Mouse (Mus musculus) testis, adult 2 months (tissue): ENCODE measurements at regions not wholly inside any gene's neighbourhood (a gene's known extent, or its start where the extent isn't known, plus 50 kb on each side); places are given as distances from the start of the nearest gene placed in this dataset.

Experiments
- H3K27ac ChIP-seq: fragments of 200-500 bp; 2 replicates; pipeline ENCODE4 v1.5.1; 2012; ENCODE audit warnings: low read depth, low read length; ENCODE audit not compliant: control insufficient read depth, insufficient read depth
- H3K27me3 ChIP-seq: fragments of 200-500 bp; 2 replicates; pipeline ENCODE4 v1.6.1; 2012; ENCODE audit warnings: mild to moderate bottlenecking, low read length, moderate library complexity; ENCODE audit not compliant: control insufficient read depth, insufficient read depth
- H3K36me3 ChIP-seq: fragments of 200-500 bp; 2 replicates; pipeline ENCODE4 v1.6.1; 2012; ENCODE audit warnings: mild to moderate bottlenecking, low read length; ENCODE audit not compliant: control insufficient read depth, insufficient read depth
- H3K4me1 ChIP-seq: fragments of 200-500 bp; 2 replicates; pipeline ENCODE4 v1.6.1; 2012; ENCODE audit warnings: low read length; ENCODE audit not compliant: control insufficient read depth, insufficient read depth
- H3K4me3 ChIP-seq: fragments of 200-500 bp; 2 replicates; pipeline ENCODE4 v1.5.1; 2012; ENCODE audit warnings: low read depth, mild to moderate bottlenecking, low read length, moderate library complexity, mixed read lengths; ENCODE audit not compliant: control insufficient read depth
- CTCF ChIP-seq: fragments of 200-500 bp; IDR thresholded peaks from 2 replicates; pipeline ENCODE4 v1.5.1; 2012; ENCODE audit warnings: low read depth, mild to moderate bottlenecking, inconsistent platforms, low read length, moderate library complexity; ENCODE audit not compliant: control insufficient read depth, insufficient read depth, insufficient replicate concordance
- POLR2A ChIP-seq: fragments of 200-500 bp; IDR thresholded peaks from 2 replicates; pipeline ENCODE4 v1.6.1; 2012; ENCODE audit warnings: low read depth, mild to moderate bottlenecking, inconsistent platforms, low read length, moderate library complexity; ENCODE audit not compliant: control insufficient read depth

DNA sequence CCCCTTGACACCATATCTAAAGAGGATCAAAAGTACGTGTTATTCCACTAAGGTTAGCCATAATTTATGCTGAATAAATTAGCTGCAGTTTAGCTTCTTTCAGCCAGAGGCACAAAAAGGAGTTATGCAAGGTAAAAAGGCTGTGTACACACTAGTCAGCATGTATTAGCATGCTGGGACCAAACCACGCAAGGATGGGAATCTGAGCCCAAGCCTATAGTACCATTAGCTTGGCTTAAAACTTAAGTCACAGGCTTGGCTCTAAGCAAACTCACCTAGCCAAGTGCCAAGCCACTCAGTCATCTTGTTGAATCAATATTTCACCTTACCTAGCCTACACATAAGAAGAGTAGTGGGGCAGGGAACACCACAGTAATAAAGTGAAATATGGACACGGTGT, 339.9 kb upstream of the Arid1b start:
- Histone ChIP-seq H3K27ac (no peak overlapping the region), H3K4me1 (no peaks in the 10 kb centered on the region), H3K4me3 (no peak overlapping the region), H3K27me3 (no peaks in the 10 kb centered on the region), H3K36me3 (no peaks in the 10 kb centered on the region)
- TF ChIP-seq CTCF (no peak), POLR2A (no peak)

DNA sequence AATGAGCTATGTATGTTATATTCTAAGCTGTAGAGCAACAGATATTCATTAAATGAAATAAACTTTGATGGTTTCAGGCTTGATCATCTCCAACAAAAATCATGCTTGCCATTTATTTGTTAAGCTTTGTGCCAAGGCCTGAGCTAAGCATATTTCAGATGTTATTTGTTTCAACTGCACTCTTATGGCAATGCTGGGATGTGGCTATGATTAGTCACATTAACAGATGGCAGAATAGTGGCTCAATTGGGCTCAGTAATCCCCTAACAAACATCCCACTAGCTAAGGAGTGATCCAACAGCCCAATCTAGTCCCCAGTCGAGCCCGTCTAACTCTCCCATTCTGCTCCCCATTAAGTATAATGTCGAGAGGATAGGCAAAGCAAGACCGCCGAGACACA, 332.1 kb upstream of the Arid1b start:
- TF ChIP-seq POLR2A = no peak
- TF ChIP-seq CTCF = no peak
- no peaks in the 10 kb centered on the region for H3K4me1 ChIP-seq
- no peaks in the 10 kb centered on the region for H3K36me3 ChIP-seq
- no peak overlapping the region for H3K4me3 ChIP-seq
- H3K27me3 ChIP-seq = no peaks in the 10 kb centered on the region
- no peak overlapping the region for H3K27ac ChIP-seq

DNA sequence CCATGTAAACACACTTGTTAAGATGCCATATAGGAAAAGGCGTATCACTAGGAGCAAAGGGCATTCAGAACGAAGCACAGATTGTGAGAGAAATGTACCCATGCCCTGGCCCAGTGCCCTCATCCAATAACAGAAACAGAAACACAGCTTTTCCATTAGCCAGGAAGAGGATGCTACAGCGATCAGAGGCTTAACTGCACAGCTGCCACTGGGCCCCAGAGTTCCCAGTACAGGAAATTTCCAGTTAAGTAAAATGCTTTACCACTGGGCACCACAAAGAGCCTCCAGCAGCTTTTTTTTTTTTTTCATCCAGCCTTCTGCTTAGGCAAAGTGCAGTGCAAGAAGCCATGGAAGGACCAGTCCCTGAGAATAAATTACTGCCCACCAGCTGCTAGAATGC, 325.6 kb upstream of the Arid1b start:
- Histone ChIP-seq H3K4me3 (no peak overlapping the region), H3K27me3 (no peaks in the 10 kb centered on the region), H3K27ac (no peak overlapping the region)

DNA sequence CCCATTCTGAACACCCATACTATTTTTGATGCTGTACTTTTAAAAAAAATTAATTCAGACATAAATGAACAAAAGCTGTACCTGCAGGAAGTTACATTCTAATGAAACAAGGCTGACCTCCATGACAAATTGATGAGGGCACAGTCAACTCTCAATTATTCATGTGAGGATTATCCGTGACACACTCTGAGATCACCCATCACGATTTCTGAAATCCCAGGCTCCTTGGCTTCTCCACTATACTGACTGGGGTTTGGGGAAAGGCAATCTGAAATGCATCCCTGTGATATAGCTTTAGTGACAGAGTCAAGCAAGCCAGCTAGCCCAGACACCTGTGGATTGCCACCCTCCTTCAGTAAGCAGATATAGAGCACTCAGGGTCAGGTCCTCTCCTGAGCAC, 320.9 kb upstream of the Arid1b start:
- no peaks in the 10 kb centered on the region for H3K4me1 ChIP-seq
- no peaks in the 10 kb centered on the region for H3K36me3 ChIP-seq
- TF ChIP-seq POLR2A = no peak
- TF ChIP-seq CTCF = no peak

More for the DNA sequence above, 325.6 kb upstream of the Arid1b start:
- H3K4me1 ChIP-seq = no peaks in the 10 kb centered on the region
- TF ChIP-seq CTCF = no peak
- TF ChIP-seq POLR2A = no peak
- no peaks in the 10 kb centered on the region for H3K36me3 ChIP-seq

DNA sequence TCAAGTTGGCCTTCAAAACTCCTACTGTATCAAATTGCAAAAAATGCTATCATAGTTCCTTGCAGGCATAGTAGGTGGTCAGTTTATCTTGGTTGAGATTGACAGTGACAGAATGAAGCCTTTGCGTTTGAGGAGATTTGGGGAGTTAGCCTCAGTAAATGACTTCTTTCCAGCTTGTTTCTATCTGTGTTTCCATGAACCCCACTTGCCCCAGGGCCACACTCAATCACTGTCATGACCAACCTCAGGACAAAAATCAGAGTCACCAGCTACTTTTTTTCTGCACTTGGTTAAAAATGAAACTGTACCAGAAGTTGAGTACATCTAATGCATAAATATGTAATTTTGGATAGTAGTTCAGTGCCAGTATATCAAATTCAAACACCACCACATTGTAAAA, 287.7 kb upstream of the Arid1b start:
- no peak for TF ChIP-seq POLR2A
- TF ChIP-seq CTCF = no peak
- H3K27ac ChIP-seq = no peak overlapping the region
- no peak overlapping the region for H3K4me3 ChIP-seq
- no peaks in the 10 kb centered on the region for H3K4me1 ChIP-seq
- no peaks in the 10 kb centered on the region for H3K36me3 ChIP-seq
- H3K27me3 ChIP-seq = no peaks in the 10 kb centered on the region

More for the DNA sequence above, 320.9 kb upstream of the Arid1b start:
- H3K4me3 ChIP-seq = no peak overlapping the region
- no peaks in the 10 kb centered on the region for H3K27me3 ChIP-seq
- H3K27ac ChIP-seq = no peak overlapping the region

DNA sequence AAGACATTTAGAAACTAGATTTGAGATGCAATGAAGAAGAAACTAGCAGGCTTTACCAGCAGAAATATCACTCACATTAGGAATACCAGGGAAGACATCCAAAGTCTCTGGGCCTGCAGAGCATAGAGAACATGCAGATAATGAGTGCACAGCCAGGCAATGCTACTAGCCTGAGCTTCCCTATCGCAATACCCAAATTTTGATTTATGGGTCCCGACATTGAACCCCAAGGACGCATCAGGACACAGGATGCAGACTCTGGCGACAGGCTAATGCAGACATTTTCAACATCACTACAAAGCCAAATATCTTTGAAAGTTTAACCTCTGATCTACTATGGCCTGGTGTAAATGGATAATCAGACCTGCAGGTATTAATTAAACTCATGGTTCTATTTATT, 273.1 kb upstream of the Arid1b start:
- no peak for TF ChIP-seq CTCF
- no peak for TF ChIP-seq POLR2A
- Histone ChIP-seq H3K4me3 (no peak overlapping the region), H3K36me3 (no peaks in the 10 kb centered on the region), H3K27ac (no peak overlapping the region), H3K27me3 (no peaks in the 10 kb centered on the region), H3K4me1 (no peaks in the 10 kb centered on the region)

DNA sequence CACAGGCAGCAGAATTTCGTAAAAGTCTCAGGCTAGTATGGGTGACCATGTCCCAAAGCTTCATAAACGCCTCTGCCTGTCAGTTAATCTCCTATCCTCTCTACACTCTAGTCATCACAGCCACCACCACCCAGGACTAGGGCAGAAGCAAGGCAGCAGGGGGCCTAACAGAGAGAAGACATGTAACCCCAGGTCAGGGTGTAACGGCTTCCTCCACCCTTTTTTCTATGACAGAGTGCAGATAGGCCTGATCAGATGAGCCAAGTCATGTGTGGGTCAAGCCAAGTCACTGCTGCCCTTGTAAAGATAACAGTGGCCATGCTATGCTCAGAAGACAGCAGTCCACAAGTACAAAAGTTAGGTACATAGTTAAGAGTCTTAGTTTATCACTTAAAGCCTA, 270.1 kb upstream of the Arid1b start:
- TF ChIP-seq CTCF (no peak), POLR2A (no peak)
- Histone ChIP-seq H3K36me3 (no peaks in the 10 kb centered on the region), H3K4me3 (no peak overlapping the region), H3K27ac (no peak overlapping the region), H3K4me1 (peaks cover 4% of the 10 kb centered on the region), H3K27me3 (no peaks in the 10 kb centered on the region)

DNA sequence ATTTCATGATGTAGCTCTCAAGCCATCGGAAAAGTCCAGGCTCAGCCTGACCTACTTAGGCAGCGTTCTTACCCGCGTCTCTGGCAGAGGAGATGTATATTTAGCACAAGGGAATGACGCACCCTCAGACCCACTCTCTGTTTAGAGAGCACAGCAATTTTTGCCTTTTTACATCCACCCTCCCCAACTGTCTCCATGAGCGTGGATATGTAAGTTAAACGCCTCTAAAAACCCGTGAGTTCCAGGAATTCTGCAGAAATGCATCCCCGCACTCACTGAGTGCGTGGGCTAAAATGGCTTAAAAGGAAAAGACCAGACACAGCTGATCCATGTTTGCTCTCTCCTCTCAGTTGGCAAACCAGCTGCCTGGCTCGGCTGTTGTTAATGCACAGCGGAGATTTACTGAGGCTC, 267.8 kb upstream of the Arid1b start:
- H3K27ac ChIP-seq = no peak overlapping the region
- peaks cover 4% of the 10 kb centered on the region for H3K4me1 ChIP-seq
- H3K27me3 ChIP-seq = no peaks in the 10 kb centered on the region
- no peak for TF ChIP-seq POLR2A
- H3K4me3 ChIP-seq = no peak overlapping the region
- H3K36me3 ChIP-seq = no peaks in the 10 kb centered on the region
